Mouse (Mus musculus) T-cell, adult 2 months (primary cell): ENCODE measurements around the gene A3galt2.

Experiments used
- DNase-seq: peaks from one replicate; pipeline ENCODE4 v3.0.0; 2022; ENCODE audit warnings: low spot score

The A3galt2 gene

GRCm38 (mm10) chr4:128728431-128728851 is 26.7 kb upstream of the A3galt2 start:
- DNase-seq: no peak

- no peak for DNase-seq
Observed at GRCm38 (mm10) chr4:128729033-128729708, 26.0 kb upstream of the A3galt2 start.

- DNase-seq: no peak
Observed at GRCm38 (mm10) chr4:128729709-128730037, 25.5 kb upstream of the A3galt2 start.

- no peak for DNase-seq
Observed at GRCm38 (mm10) chr4:128730271-128730670, 24.9 kb upstream of the A3galt2 start.

GRCm38 (mm10) chr4:128732794-128733193 is 22.4 kb upstream of the A3galt2 start:
- DNase-seq: no peak

GRCm38 (mm10) chr4:128733496-128733895 is 21.7 kb upstream of the A3galt2 start:
- peak; percentile 48 for DNase-seq

GRCm38 (mm10) chr4:128734217-128734616 is 20.9 kb upstream of the A3galt2 start:
- no peak for DNase-seq

- peak; percentile 85 for DNase-seq
Observed at GRCm38 (mm10) chr4:128734721-128735671, 20.2 kb upstream of the A3galt2 start.

GRCm38 (mm10) chr4:128737137-128737589 is 18.0 kb upstream of the A3galt2 start:
- DNase-seq: no peak

- no peak for DNase-seq
Observed at GRCm38 (mm10) chr4:128737825-128738610, 17.1 kb upstream of the A3galt2 start.

GRCm38 (mm10) chr4:128740878-128741277 is 14.3 kb upstream of the A3galt2 start:
- no peak for DNase-seq

GRCm38 (mm10) chr4:128741906-128742305 is 13.3 kb upstream of the A3galt2 start:
- no peak for DNase-seq

- no peak for DNase-seq
Observed at GRCm38 (mm10) chr4:128742379-128742970, 12.7 kb upstream of the A3galt2 start.

GRCm38 (mm10) chr4:128743031-128743626 is 12.0 kb upstream of the A3galt2 start:
- no peak for DNase-seq

GRCm38 (mm10) chr4:128745160-128745559 is 10.0 kb upstream of the A3galt2 start:
- no peak for DNase-seq

- no peak for DNase-seq
Observed at GRCm38 (mm10) chr4:128747614-128748270, 7.4 kb upstream of the A3galt2 start.

GRCm38 (mm10) chr4:128748309-128748708 is 6.9 kb upstream of the A3galt2 start:
- no peak for DNase-seq

- DNase-seq: no peak
Observed at GRCm38 (mm10) chr4:128751006-128751405, 4.2 kb upstream of the A3galt2 start.

GRCm38 (mm10) chr4:128752031-128752757 is 3.0 kb upstream of the A3galt2 start:
- DNase-seq: no peak

- DNase-seq: no peak
Observed at GRCm38 (mm10) chr4:128753571-128753970, 1.6 kb upstream of the A3galt2 start.
